19 mouse cellular contexts compared by ENCODE assay signal in the genomic region with DNA sequence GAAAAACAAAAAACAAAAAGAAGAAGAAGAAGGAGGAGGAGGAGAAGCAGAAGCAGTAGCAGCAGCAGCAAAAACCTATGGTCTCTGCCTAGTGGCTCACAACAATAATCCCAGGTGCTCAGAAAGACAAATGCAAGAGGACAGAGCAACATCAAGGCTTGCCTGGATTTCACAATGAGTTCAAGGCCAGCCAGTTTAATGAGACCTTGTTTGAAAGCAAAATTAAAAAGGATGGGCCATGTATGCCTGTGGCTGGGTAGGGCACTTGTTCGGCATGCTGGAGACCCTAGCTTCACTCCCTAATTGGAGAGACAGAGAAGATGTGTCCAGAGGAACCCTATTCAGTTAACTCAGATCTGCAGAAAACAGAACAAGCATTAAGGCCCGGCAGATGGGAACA. TPM values are rescaled to one million over a fixed set of nuclear protein-coding genes. Genes with fewer than 3 reads are reported as not detected.
DNase-seq lines count a peak whose midpoint lies in the region; ATAC-seq lines count a peak whose summit lies in the region.
"Had no signal": no experiment of that assay in that cellular context is flagged by ENCODE, and none has a peak within 500 bp of the region (broad histone marks: within the 10 kb centered on the region; RNA-seq: fewer than 3 reads in every experiment).

No protein-coding gene starts in this region.

- H3K4me1 ChIP-seq in kidney, embryonic 16.5 days (ENCODE audit: insufficient read depth, low read length), result peaks cover 31% of the 10 kb centered on the region
- H3K4me1 ChIP-seq in embryonic facial prominence, embryonic 15.5 days, result peaks cover 36% of the 10 kb centered on the region
- H3K4me1 ChIP-seq in liver, embryonic 16.5 days (ENCODE audit: control insufficient read depth, low read depth, low read length), result peaks cover 35% of the 10 kb centered on the region

- ATAC-seq in kidney, embryonic 16.5 days (ENCODE audit: low FRiP score, low TSS enrichment), result no peak
- no peak for ATAC-seq in embryonic facial prominence, embryonic 15.5 days (ENCODE audit: insufficient number of reproducible peaks, low FRiP score, low TSS enrichment, low read depth)
- ATAC-seq in liver, embryonic 16.5 days (ENCODE audit: low read depth), result no peak
- ATAC-seq in frontal cortex, adult (ENCODE audit: low TSS enrichment), result no peak
- no peak for ATAC-seq in megakaryocyte, adult 5-6 weeks (ENCODE audit: poor library complexity, severe bottlenecking)
- ATAC-seq: forebrain, embryonic 13.5 days; midbrain, embryonic 15.5 days had no signal

- 75% methylated on average over 2 of the region's 2 CpGs for WGBS in kidney, embryonic 16.5 days
- 43% methylated on average over 2 of the region's 2 CpGs for WGBS in embryonic facial prominence, embryonic 15.5 days
- WGBS in liver, embryonic 16.5 days (ENCODE audit: insufficient replicate concordance), result 51% methylated on average over 2 of the region's 2 CpGs

- 0 out of 2 replicates have a peak, but pooled peaks cover 3% of the 10 kb centered on the region for H3K27me3 ChIP-seq in kidney, embryonic 16.5 days (ENCODE audit: insufficient read depth, low read length)
- H3K27me3 ChIP-seq in embryonic facial prominence, embryonic 15.5 days, result 0 out of 2 replicates have a peak, but pooled peaks cover 7% of the 10 kb centered on the region
- H3K27me3 ChIP-seq in liver, embryonic 16.5 days (ENCODE audit: control insufficient read depth, insufficient read depth, low read depth, low read length), result no peaks in the 10 kb centered on the region

- H3K9me3 ChIP-seq in kidney, embryonic 16.5 days (ENCODE audit: low read length), result no peaks in the 10 kb centered on the region
- H3K9me3 ChIP-seq in embryonic facial prominence, embryonic 15.5 days (replicated peaks), result no peaks in the 10 kb centered on the region
- H3K9me3 ChIP-seq in liver, embryonic 16.5 days (replicated peaks; ENCODE audit: control insufficient read depth, low read length), result no peaks in the 10 kb centered on the region
- H3K9me3 ChIP-seq: forebrain, embryonic 13.5 days; heart, embryonic 12.5 days; hindbrain, embryonic 12.5 days; lung, embryonic 15.5 days; midbrain, embryonic 15.5 days had no signal

- H3K36me3 ChIP-seq in kidney, embryonic 16.5 days (ENCODE audit: insufficient read depth, low read length), result peaks cover 15% of the 10 kb centered on the region
- H3K36me3 ChIP-seq in embryonic facial prominence, embryonic 15.5 days, result peaks cover 12% of the 10 kb centered on the region
- peaks cover 12% of the 10 kb centered on the region for H3K36me3 ChIP-seq in liver, embryonic 16.5 days (ENCODE audit: control insufficient read depth, insufficient read depth)

- no peak overlapping the region; the same call in 1 of the 2 replicates for H3K9ac ChIP-seq in kidney, embryonic 16.5 days (replicated peaks; ENCODE audit: low read length)
- no peak overlapping the region for H3K9ac ChIP-seq in embryonic facial prominence, embryonic 15.5 days
- no peak overlapping the region for H3K9ac ChIP-seq in liver, embryonic 16.5 days (ENCODE audit: low read depth, low read length)
- H3K9ac ChIP-seq: forebrain, embryonic 13.5 days; heart, embryonic 12.5 days; hindbrain, embryonic 12.5 days; lung, embryonic 15.5 days; midbrain, embryonic 15.5 days had no signal

- H3K4me2 ChIP-seq in kidney, embryonic 16.5 days (replicated peaks; ENCODE audit: low read depth, low read length), result no peak overlapping the region
- H3K4me2 ChIP-seq in embryonic facial prominence, embryonic 15.5 days (replicated peaks), result no peak overlapping the region
- no peak overlapping the region for H3K4me2 ChIP-seq in liver, embryonic 16.5 days (ENCODE audit: low read depth, low read length)
- H3K4me2 ChIP-seq: forebrain, embryonic 13.5 days; heart, embryonic 12.5 days; hindbrain, embryonic 12.5 days; lung, embryonic 15.5 days; midbrain, embryonic 15.5 days had no signal

- peak; percentile 24 for DNase-seq in adrenal gland, postnatal 10 days
- DNase-seq in adrenal gland, postnatal 14 days, result no peak
- no peak for DNase-seq in kidney, postnatal 10 days
- DNase-seq: cerebellum, adult 11-12 months; cerebellum, postnatal 10 days; kidney, postnatal 14 days; lung, postnatal 36 days had no signal

- no peak overlapping the region for H3K4me3 ChIP-seq in kidney, embryonic 16.5 days (ENCODE audit: low read length)
- H3K4me3 ChIP-seq in embryonic facial prominence, embryonic 15.5 days (replicated peaks), result no peak overlapping the region
- H3K4me3 ChIP-seq in liver, embryonic 16.5 days (ENCODE audit: low read depth, low read length), result no peak overlapping the region
- H3K4me3 ChIP-seq: erythroblast, embryonic 14.5 days; forebrain, embryonic 13.5 days; heart, embryonic 12.5 days; hindbrain, embryonic 12.5 days; lung, embryonic 15.5 days; midbrain, embryonic 15.5 days; myocyte had no signal

- H3K27ac ChIP-seq in kidney, embryonic 16.5 days (ENCODE audit: low read length), result 0 out of 2 replicates have a peak overlapping the region, but pooled peaks have one; percentile 12
- H3K27ac ChIP-seq in embryonic facial prominence, embryonic 15.5 days (replicated peaks), result peak overlapping the region; percentile 70
- peak overlapping the region; percentile 52 for H3K27ac ChIP-seq in liver, embryonic 16.5 days (ENCODE audit: low read length)
- H3K27ac ChIP-seq: forebrain, embryonic 13.5 days; hindbrain, embryonic 12.5 days; midbrain, embryonic 15.5 days had no signal

RNA-seq across cellular contexts. Expression of gene Suds3, which starts 1.3 kb away (rescaled TPM):
- total RNA-seq in adrenal gland, postnatal 10 days (2021), result 100 to 1,000 TPM; 100 to 109 TPM
- 88.4 and 109 TPM in 2 replicates for total RNA-seq in adrenal gland, postnatal 14 days (2021)
- polyA plus RNA-seq in kidney, embryonic 16.5 days (2015; fragmentation: Nextera tagmentation; extraction: Ambion mirVana), result 68.9 and 73.7 TPM in 2 replicates
- polyA plus RNA-seq in embryonic facial prominence, embryonic 15.5 days (2015; fragmentation: Nextera tagmentation; extraction: Ambion mirVana), result 75.1 and 80.1 TPM in 2 replicates
- polyA plus RNA-seq in liver, embryonic 16.5 days (2015; fragmentation: Nextera tagmentation; extraction: Ambion mirVana), result 24.1 and 26.6 TPM in 2 replicates
- total RNA-seq in megakaryocyte, adult 5-6 weeks (2015), result 18.0 and 18.8 TPM in 2 replicates
- total RNA-seq in megakaryocyte, adult 5-6 weeks (2017), result 93.5 and 102 TPM in 2 replicates

RNA-seq across cellular contexts. Expression of gene Taok3, which starts 2.7 kb away (rescaled TPM):
- total RNA-seq in adrenal gland, postnatal 10 days (2021), result 10 to 100 TPM; 26.0 to 29.3 TPM
- 29.8 and 35.4 TPM in 2 replicates for total RNA-seq in adrenal gland, postnatal 14 days (2021)
- 18.8 and 20.1 TPM in 2 replicates for polyA plus RNA-seq in kidney, embryonic 16.5 days (2015; fragmentation: Nextera tagmentation; extraction: Ambion mirVana)
- polyA plus RNA-seq in embryonic facial prominence, embryonic 15.5 days (2015; fragmentation: Nextera tagmentation; extraction: Ambion mirVana), result 19.9 and 22.3 TPM in 2 replicates
- polyA plus RNA-seq in liver, embryonic 16.5 days (2015; fragmentation: Nextera tagmentation; extraction: Ambion mirVana), result 39.9 and 41.8 TPM in 2 replicates
- 73.8 and 80.2 TPM in 2 replicates for total RNA-seq in megakaryocyte, adult 5-6 weeks (2015)
- 57.5 and 72.8 TPM in 2 replicates for total RNA-seq in megakaryocyte, adult 5-6 weeks (2017)

Comparison
In these comparisons a context has a peak if more than half of its experiments do, and no peak if none do; other contexts are left out.
1. H3K27ac ChIP-seq: peak in every context shown above with its lines; median percentile 70 in embryonic facial prominence, embryonic 15.5 days; 52 in liver, embryonic 16.5 days; 12 in kidney, embryonic 16.5 days.